Mouse (Mus musculus) MN1 (cell line): ENCODE measurements around the gene Stxbp3.

Experiments used
- DNase-seq: peaks from one replicate; pipeline ENCODE4 v3.0.0-alpha.2; 2016; ENCODE audit warnings: low spot score

Stxbp3 gene

DNA sequence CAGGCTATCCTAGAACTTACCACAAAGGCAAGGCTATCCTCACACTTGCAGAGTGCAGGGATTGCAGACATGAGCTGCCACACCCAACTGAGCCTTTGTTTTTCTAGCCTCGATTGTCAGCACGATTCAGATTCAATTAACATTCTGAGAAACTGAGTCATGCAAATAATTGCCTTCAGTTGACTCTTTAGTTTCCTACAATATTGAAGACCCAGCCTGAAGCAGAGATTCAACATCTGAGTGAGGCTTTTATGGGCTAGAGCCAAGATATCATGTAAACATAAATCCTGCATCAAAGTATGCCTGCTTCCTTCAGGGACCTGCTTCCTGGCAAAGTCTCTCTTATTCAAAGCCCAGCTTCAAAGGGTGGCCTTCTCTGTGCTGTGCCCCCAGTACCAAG lies 76.6 kb downstream of the Stxbp3 start:
- DNase-seq: no peak

DNA sequence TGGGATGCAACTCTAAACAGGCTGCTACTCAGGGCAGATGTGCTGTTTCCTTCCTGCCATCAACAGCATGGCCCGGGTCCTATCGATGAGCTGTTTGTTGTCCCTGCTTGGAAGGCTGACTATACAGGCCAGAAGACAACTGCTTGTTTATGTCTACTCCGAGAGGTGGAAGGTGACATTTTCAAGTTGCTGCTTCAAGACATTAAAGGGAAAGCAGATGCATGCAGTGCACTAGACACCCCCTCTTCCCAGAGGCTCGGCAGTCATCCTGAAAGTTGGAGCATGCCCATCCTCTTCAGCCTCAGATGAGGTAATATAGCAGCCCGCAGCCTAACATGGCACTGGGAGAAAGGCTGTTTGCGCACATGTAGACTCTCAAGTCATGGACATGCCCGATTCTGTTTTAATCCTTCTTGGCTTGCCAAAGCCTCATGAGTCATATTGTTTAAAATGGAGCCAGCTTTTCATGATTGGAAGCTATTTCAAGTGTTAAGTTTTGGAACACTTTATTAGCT lies 77.7 kb downstream of the Stxbp3 start:
- no peak for DNase-seq

- no peak for DNase-seq
Measured at GRCm38 (mm10) chr3:108759566-108760420, 80.5 kb downstream of the Stxbp3 start.

DNA sequence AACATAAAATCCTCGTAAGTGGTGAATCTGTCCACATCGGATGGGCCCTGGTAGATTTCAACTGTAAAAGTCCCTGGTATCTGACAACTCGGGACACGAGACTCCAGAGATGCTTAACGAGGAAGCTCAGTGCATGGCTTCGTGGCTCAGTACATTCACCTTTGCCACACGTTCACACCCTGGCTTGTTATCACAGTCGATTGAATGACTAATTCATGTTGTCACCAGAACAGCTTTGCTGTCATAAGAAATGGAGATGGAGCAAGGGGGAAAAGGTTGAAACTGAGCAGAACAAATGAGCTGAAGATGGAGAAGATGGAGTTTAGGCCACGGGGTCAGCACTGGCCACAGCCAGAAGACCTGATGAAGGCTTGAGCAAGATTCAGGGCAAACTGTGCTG lies 82.8 kb downstream of the Stxbp3 start:
- DNase-seq: no peak

- DNase-seq: no peak
Measured at GRCm38 (mm10) chr3:108756131-108756530, 84.2 kb downstream of the Stxbp3 start.

- no peak for DNase-seq
Measured at GRCm38 (mm10) chr3:108755542-108755941, 84.8 kb downstream of the Stxbp3 start.

DNA sequence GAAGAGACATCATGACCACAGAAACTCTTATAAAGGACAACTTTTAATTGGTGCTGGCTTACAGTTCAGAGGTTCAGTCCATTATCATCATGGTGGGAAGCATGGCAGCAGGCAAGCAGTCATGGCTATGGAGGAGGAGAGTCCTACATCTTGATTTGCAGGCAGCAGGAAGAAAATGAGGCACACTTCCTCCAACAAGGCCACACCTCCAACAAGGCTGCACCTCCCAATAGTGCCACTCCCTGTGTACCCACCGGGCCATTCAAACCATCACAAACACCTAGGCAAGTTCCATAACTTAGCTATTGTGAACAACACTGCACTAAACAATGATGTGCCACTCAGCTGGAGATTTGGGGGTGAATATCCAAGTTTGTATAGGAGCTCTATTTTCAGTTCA lies 85.8 kb downstream of the Stxbp3 start:
- DNase-seq: no peak

DNA sequence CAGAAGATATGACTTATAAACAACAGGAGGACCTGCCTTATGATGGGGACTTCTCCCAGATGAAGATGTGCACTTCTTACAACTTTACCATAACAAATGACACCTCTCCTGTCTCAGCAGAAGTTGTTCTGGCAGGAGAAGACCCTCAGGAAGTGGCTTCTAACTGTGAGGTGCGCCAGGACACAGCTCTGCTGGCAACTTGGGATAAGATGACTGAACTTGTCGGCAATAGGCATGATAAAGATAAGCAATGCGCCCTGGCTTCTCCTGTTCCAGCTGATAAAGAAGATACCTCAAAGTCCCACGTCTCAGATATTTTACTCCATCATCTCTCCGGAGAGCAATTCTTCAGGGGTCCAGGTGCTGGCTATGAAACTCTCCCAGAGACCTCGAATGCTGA lies 88.6 kb downstream of the Stxbp3 start:
- DNase-seq: no peak

- no peak for DNase-seq
Measured at GRCm38 (mm10) chr3:108751061-108751460, 89.3 kb downstream of the Stxbp3 start.

- no peak for DNase-seq
Measured at GRCm38 (mm10) chr3:108744060-108744459, 96.3 kb downstream of the Stxbp3 start.
